Mouse (Mus musculus): ENCODE results near the gene Hmgcs1. TPM values are rescaled to one million over a fixed set of nuclear protein-coding genes. Genes with fewer than 3 reads are reported as not detected.
A peak's percentile ranks its signal among the peaks of the same experiment; 100 is the strongest.

Hmgcs1 gene
- polyA plus RNA-seq, 1 experiment: 162 TPM

- TF ChIP-seq POLR2A (IDR thresholded peaks at IDR 0.05; ENCODE audit: borderline replicate concordance, insufficient read depth, low read length): no peak
- no peak for DNase-seq
- Histone ChIP-seq H3K4me1 (ENCODE audit: control insufficient read depth, insufficient read depth, low read length) (no peaks in the 10 kb centered on the region), H3K27ac (ENCODE audit: insufficient read depth, low read length) (no peak overlapping the region), H3K4me3 (replicated peaks; ENCODE audit: insufficient read depth, low read depth, low read length) (peak overlapping the region; percentile 77), H3K27me3 (ENCODE audit: control insufficient read depth, insufficient read depth, low read length) (no peaks in the 10 kb centered on the region)
- 61% methylated on average over 5 of the region's 5 CpGs for WGBS
Observed at GRCm38 (mm10) chr13:119756831-119757230, 66.7 kb downstream of the Hmgcs1 start.

Other genes starting within 250 kb of the Hmgcs1 start
- 78.6 and 80.9 TPM in 2 replicates for gene 4833420G17Rik, start 227.6 kb upstream of the Hmgcs1 start, polyA plus RNA-seq (2012; rRNA removed)
- 11.5 and 18.2 TPM in 2 replicates for gene Tmem267, start 202.3 kb upstream of the Hmgcs1 start, polyA plus RNA-seq (2012; rRNA removed)
- gene 3110070M22Rik, start 202.0 kb upstream of the Hmgcs1 start, polyA plus RNA-seq (2012; rRNA removed): 1.5 and 1.7 TPM in 2 replicates
- 0.24 and 0.47 TPM in 2 replicates for gene Ccl28, start 66.6 kb upstream of the Hmgcs1 start, polyA plus RNA-seq (2012; rRNA removed)
- 4.3 and 4.7 TPM in 2 replicates for gene Nim1k, start 65.5 kb downstream of the Hmgcs1 start, polyA plus RNA-seq (2012; rRNA removed)
- 24.5 and 26.1 TPM in 2 replicates for gene Zfp131, start 100.5 kb downstream of the Hmgcs1 start, polyA plus RNA-seq (2012; rRNA removed)
- gene AF067063, start 139.8 kb downstream of the Hmgcs1 start, polyA plus RNA-seq (2012; rRNA removed): not detected in 2 replicates
- not detected in 2 replicates for gene D13Ertd608e, start 145.6 kb downstream of the Hmgcs1 start, polyA plus RNA-seq (2012; rRNA removed)
- gene Tcstv1, start 204.4 kb downstream of the Hmgcs1 start, polyA plus RNA-seq (2012; rRNA removed): not detected in 2 replicates
- not detected in 2 replicates for gene Gm21761, start 238.9 kb downstream of the Hmgcs1 start, polyA plus RNA-seq (2012; rRNA removed)